Mouse (Mus musculus) liver, embryonic 13.5 days (tissue): Measurements from ENCODE around the gene Gm21992. TPM values are rescaled to one million over a fixed set of nuclear protein-coding genes. Genes with fewer than 3 reads are reported as not detected.
A peak's percentile ranks its signal among the peaks of the same experiment; 100 is the strongest.
"Not testable (repeated sequence)": the region's sequence is repeated elsewhere in the genome, so short reads cannot be mapped to it uniquely, and the experiment has no call there.

ENCODE experiments used
- ATAC-seq: fragments of 200-750 bp; cut with Nextera tagmentation; 2 replicates; pipeline ENCODE4 v1.8.0; 2017; ENCODE audit warnings: low read depth, mild to moderate bottlenecking, moderate number of reproducible peaks, moderate library complexity
- DNase-seq: peaks from one replicate; pipeline ENCODE4 v3.0.0; 2022
- H3K27ac ChIP-seq: fragments of 300-500 bp; sonication (generic); 2 replicates; pipeline ENCODE4 v1.5.1; 2015; ENCODE audit warnings: moderate library complexity, mild to moderate bottlenecking, inconsistent platforms
- H3K27me3 ChIP-seq: fragments of 300-500 bp; sonication (generic); 2 replicates; pipeline ENCODE4 v1.6.1; 2015; ENCODE audit warnings: mild to moderate bottlenecking, inconsistent platforms
- H3K36me3 ChIP-seq: fragments of 300-500 bp; sonication (generic); 2 replicates; pipeline ENCODE4 v1.6.1; 2015; ENCODE audit warnings: mild to moderate bottlenecking, inconsistent platforms
- H3K4me1 ChIP-seq: fragments of 300-500 bp; sonication (generic); replicated peaks from 2 replicates; pipeline ENCODE4 v1.6.1; 2015; ENCODE audit warnings: inconsistent platforms
- H3K4me2 ChIP-seq: fragments of 300-500 bp; sonication (generic); 2 replicates; pipeline ENCODE4 v1.6.1; 2015; ENCODE audit warnings: inconsistent platforms, mild to moderate bottlenecking, moderate library complexity
- H3K4me3 ChIP-seq: fragments of 300-500 bp; sonication (generic); replicated peaks from 2 replicates; pipeline ENCODE4 v1.5.1; 2015; ENCODE audit warnings: mild to moderate bottlenecking, inconsistent platforms
- H3K9ac ChIP-seq: fragments of 300-500 bp; sonication (generic); 2 replicates; pipeline ENCODE4 v1.6.1; 2015; ENCODE audit warnings: mild to moderate bottlenecking, inconsistent platforms
- H3K9me3 ChIP-seq: fragments of 300-500 bp; sonication (generic); replicated peaks from 2 replicates; pipeline ENCODE4 v1.6.1; 2016; ENCODE audit warnings: inconsistent platforms
- WGBS: fragments of 180-500 bp; shearing (Covaris S2); methylation state at CpG from one replicate; pipeline ENCODE4 v1.1.7; 2015; ENCODE audit not compliant: insufficient replicate concordance; 5-methylcytosine and 5-hydroxymethylcytosine counted together
- polyA plus RNA-seq: library from polyadenylated mRNA; unstranded; fragments of >200 nt; fragmentation: Nextera tagmentation; extraction: Ambion mirVana; gene quantifications from 2 replicates; pipeline ENCODE4 v1.2.1, GENCODE M21; 2015

Gm21992 gene
- polyA plus RNA-seq, 1 experiment from 2014 or later: 18.5 TPM

DNA sequence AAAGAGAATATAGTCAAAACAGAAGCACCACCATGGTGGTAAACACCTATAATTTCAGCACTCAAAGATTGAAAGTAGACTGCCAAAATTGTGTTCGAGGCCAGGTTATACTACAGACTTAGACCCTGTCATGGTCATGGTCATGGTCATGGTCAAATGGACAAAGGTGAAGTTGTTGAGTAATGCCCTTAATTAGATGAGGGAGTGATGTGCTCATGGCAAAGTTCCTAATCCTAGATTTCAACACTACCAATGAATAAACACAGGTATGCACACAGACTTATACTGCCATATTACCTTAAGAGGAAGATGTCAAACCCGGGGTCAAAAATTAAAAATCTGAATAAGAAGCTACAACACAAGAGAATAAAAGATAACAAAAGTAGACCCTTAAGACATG, 25.1 kb downstream of the Gm21992 start:
- Histone ChIP-seq H3K27ac (no peak overlapping the region), H3K36me3 (peaks cover 95% of the 10 kb centered on the region)

DNA sequence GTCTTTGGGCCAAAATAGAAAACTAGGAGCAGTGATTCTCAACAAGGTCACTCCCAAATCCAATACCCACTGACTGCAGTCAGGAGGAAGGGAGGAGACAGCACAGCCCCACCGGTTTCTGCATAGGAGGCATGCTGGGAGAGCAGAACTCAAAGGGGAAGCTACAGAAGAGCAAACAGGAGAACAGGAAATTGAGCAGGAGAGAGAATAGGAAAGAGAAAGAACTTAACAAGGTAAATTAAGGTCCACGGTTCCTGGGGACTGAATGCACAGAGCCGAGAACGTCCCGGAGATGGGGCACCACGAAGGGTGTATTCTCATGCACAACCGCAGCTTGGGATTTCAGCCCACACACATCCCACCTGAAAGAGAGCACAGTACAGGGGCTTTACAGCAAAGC, 26.2 kb downstream of the Gm21992 start:
- H3K4me3 ChIP-seq: no peak overlapping the region
- DNase-seq (no peak), ATAC-seq (no peak)
- no peaks in the 10 kb centered on the region for H3K27me3 ChIP-seq
- H3K9ac ChIP-seq: no peak overlapping the region
- H3K9me3 ChIP-seq: no peaks in the 10 kb centered on the region
- H3K27ac ChIP-seq: no peak overlapping the region
- H3K4me2 ChIP-seq: no peak overlapping the region
- WGBS: 82% methylated on average over 7 of the region's 7 CpGs
- H3K36me3 ChIP-seq: peaks cover 93% of the 10 kb centered on the region
- H3K4me1 ChIP-seq: peaks cover 25% of the 10 kb centered on the region

More for the DNA sequence above, 25.1 kb downstream of the Gm21992 start:
- no peak for ATAC-seq
- 91% methylated on average over 2 of the region's 2 CpGs for WGBS
- Histone ChIP-seq H3K27me3 (no peaks in the 10 kb centered on the region), H3K9me3 (no peaks in the 10 kb centered on the region), H3K4me1 (peaks cover 36% of the 10 kb centered on the region), H3K9ac (no peak overlapping the region), H3K4me3 (no peak overlapping the region), H3K4me2 (no peak overlapping the region)
- no peak for DNase-seq

DNA sequence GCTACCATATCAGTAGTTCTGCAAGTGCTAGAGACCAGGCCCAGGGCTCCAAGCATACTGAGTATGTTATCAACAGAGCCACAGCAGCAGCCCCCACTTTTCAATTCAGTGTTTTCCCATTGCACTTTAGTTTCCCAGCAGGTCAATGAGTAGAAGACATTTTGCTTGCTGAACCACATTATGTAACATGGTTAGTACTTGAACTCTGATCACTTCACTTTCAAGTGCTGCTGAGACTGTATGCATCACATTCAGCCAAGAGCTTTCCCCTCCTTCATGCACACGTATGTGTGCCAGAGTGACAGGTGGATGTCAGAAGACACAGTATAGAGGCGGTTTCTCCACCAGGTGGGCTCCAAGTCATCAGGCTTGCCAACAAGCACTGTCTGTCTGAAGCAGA, 28.5 kb downstream of the Gm21992 start:
- no peak for DNase-seq
- no peak overlapping the region for H3K4me2 ChIP-seq
- H3K36me3 ChIP-seq: peaks cover 92% of the 10 kb centered on the region
- no peaks in the 10 kb centered on the region for H3K9me3 ChIP-seq
- no peaks in the 10 kb centered on the region for H3K27me3 ChIP-seq
- no peak overlapping the region for H3K27ac ChIP-seq
- H3K9ac ChIP-seq: no peak overlapping the region
- ATAC-seq: no peak
- H3K4me3 ChIP-seq: no peak overlapping the region
- WGBS: 95% methylated on average over 2 of the region's 2 CpGs
- H3K4me1 ChIP-seq: peaks cover 22% of the 10 kb centered on the region

GRCm38 (mm10) chr19:4772785-4773184, 38.6 kb downstream of the Gm21992 start:
- no peaks in the 10 kb centered on the region for H3K4me1 ChIP-seq
- 80% methylated on average over 3 of the region's 3 CpGs for WGBS
- no peak for ATAC-seq
- H3K36me3 ChIP-seq: peaks cover 93% of the 10 kb centered on the region
- no peaks in the 10 kb centered on the region for H3K27me3 ChIP-seq
- H3K4me3 ChIP-seq: no peak overlapping the region
- H3K9ac ChIP-seq: no peak overlapping the region
- H3K4me2 ChIP-seq: no peak overlapping the region
- no peak for DNase-seq
- H3K27ac ChIP-seq: no peak overlapping the region
- H3K9me3 ChIP-seq: no peaks in the 10 kb centered on the region

- Histone ChIP-seq H3K9ac (no peak overlapping the region), H3K27me3 (no peaks in the 10 kb centered on the region), H3K27ac (no peak overlapping the region), H3K4me2 (no peak overlapping the region), H3K4me1 (peaks cover 4% of the 10 kb centered on the region; the same call in 1 of the 2 replicates), H3K9me3 (no peaks in the 10 kb centered on the region), H3K4me3 (no peak overlapping the region), H3K36me3 (peaks cover 91% of the 10 kb centered on the region)
- ATAC-seq (no peak), DNase-seq (no peak)
- 92% methylated on average over 8 of the region's 12 CpGs for WGBS
Observed at GRCm38 (mm10) chr19:4767507-4768148, 43.8 kb downstream of the Gm21992 start.

- DNase-seq: no peak
- WGBS: 66% methylated on average over 1 of the region's 1 CpGs
- H3K9ac ChIP-seq: no peak overlapping the region
Observed at GRCm38 (mm10) chr19:4762876-4763275, 48.5 kb downstream of the Gm21992 start.

DNA sequence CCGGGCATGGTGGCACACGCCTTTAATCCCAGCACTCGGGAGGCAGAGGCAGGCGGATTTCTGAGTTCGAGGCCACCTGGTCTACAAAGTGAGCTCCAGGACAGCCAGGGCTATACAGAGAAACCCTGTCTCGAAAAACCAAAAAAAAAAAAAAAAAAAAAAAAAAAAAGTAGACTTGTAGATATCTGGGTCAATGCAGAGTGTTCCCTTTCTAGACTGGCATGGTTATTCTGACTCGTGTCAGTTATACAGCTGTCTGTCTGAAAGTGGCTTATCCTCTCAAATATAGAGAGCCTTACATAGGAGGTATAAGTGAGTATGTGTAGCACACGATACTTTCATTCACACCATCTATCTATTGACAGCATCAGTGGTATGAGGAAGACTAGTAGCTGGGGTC, 50.9 kb downstream of the Gm21992 start:
- not testable (repeated sequence) for DNase-seq, H3K9ac ChIP-seq, H3K27ac ChIP-seq, H3K4me2 ChIP-seq, H3K4me3 ChIP-seq, ATAC-seq, H3K27me3 ChIP-seq, H3K9me3 ChIP-seq
- WGBS: 79% methylated on average over 8 of the region's 8 CpGs
- Histone ChIP-seq H3K36me3 (peaks cover 47% of the 10 kb centered on the region), H3K4me1 (peaks cover 25% of the 10 kb centered on the region)

More at GRCm38 (mm10) chr19:4762876-4763275, 48.5 kb downstream of the Gm21992 start:
- no peaks in the 10 kb centered on the region for H3K27me3 ChIP-seq
- no peak for ATAC-seq
- no peak overlapping the region for H3K27ac ChIP-seq
- H3K9me3 ChIP-seq: no peaks in the 10 kb centered on the region
- H3K4me3 ChIP-seq: no peak overlapping the region
- H3K4me2 ChIP-seq: no peak overlapping the region
- peaks cover 13% of the 10 kb centered on the region for H3K4me1 ChIP-seq
- H3K36me3 ChIP-seq: peaks cover 63% of the 10 kb centered on the region

DNA sequence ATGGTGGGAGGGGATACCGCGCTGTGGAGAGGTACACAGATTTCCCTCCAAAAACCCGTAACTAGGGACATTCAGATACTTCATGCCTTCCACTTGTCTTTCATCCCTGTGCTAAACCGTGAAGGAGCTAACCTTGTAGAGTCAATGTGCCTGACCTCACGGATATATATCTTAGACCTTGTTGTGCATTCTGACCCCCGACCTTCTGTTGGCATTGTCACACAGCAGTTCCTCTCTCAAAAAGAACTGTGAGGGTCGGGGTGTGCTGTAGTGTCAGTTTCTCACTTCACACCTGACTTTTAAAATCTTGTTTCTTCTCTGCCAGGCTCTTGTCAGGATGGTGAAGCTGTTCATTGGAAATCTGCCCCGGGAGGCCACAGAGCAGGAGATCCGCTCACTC, 54.5 kb downstream of the Gm21992 start:
- H3K4me2 ChIP-seq: peak overlapping the region; percentile 83
- peaks cover 15% of the 10 kb centered on the region for H3K36me3 ChIP-seq
- 13% methylated on average over 9 of the region's 9 CpGs for WGBS
- H3K27me3 ChIP-seq: no peaks in the 10 kb centered on the region
- no peak for ATAC-seq
- no peak for DNase-seq
- peaks cover 25% of the 10 kb centered on the region for H3K4me1 ChIP-seq
- no peaks in the 10 kb centered on the region for H3K9me3 ChIP-seq
- H3K4me3 ChIP-seq: peak overlapping the region; percentile 80
- peak overlapping the region; percentile 82 for H3K9ac ChIP-seq
- peak overlapping the region; percentile 84; the same call in 1 of the 2 replicates for H3K27ac ChIP-seq

GRCm38 (mm10) chr19:4756193-4756911, 55.1 kb downstream of the Gm21992 start, which contains the start of gene Rbm4b:
Gene Rbm4b, plus strand, starts transcription at chr19:4756497.
- Histone ChIP-seq H3K4me2 (peak within 1 kb of the TSS; percentile 83), H3K4me1 (peaks cover 25% of the 10 kb centered on the region), H3K27me3 (no peaks in the 10 kb centered on the region), H3K36me3 (peaks cover 11% of the 10 kb centered on the region), H3K9me3 (no peaks in the 10 kb centered on the region), H3K9ac (peak within 1 kb of the TSS; percentile 82), H3K27ac (peak within 1 kb of the TSS; percentile 84), H3K4me3 (peak within 1 kb of the TSS; percentile 80)
- DNase-seq (peak; percentile 90), ATAC-seq (peak; percentile 93)
- under 1% methylated on average over 65 of the region's 65 CpGs for WGBS

DNA sequence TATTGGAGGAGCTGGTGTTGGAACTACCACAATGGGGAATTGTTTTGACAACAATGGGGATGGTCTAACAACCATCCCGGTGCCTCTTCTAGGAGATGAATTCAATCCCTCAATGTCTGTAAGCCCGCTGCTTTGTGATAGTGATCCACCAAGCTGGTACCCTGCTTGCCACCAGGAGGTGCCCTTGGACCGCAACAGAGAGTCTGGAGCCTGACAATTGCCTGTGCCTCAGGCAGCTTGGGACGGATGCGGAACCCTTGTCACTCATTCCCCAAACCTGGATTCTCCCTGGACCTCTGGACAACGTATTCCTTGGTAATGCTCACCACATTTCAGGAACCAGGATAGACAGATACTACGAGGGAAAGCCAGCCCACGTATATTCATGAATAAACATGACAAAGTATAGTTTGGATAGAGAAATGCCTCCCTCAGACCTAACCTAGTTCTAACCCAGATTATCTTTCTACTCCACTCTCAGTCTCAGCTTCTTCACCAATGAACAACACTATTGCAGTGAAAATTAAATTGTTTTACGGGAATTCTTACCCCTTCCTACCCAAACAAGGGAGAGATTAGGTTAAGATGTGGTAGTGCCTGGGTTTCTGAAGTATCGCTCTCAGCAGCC, 55.7 kb downstream of the Gm21992 start:
- WGBS: 1% methylated on average over 10 of the region's 10 CpGs
- H3K4me2 ChIP-seq: peak overlapping the region; percentile 83
- no peaks in the 10 kb centered on the region for H3K27me3 ChIP-seq
- H3K9me3 ChIP-seq: no peaks in the 10 kb centered on the region
- peak overlapping the region; percentile 82 for H3K9ac ChIP-seq
- ATAC-seq (peak; percentile 70), DNase-seq (peak; percentile 82)
- H3K4me3 ChIP-seq: peak overlapping the region; percentile 80
- peaks cover 25% of the 10 kb centered on the region for H3K4me1 ChIP-seq
- H3K36me3 ChIP-seq: peaks cover 11% of the 10 kb centered on the region
- peak overlapping the region; percentile 84 for H3K27ac ChIP-seq

GRCm38 (mm10) chr19:4749975-4750374, 61.4 kb downstream of the Gm21992 start:
- no peaks in the 10 kb centered on the region for H3K27me3 ChIP-seq
- H3K36me3 ChIP-seq: no peaks in the 10 kb centered on the region
- no peaks in the 10 kb centered on the region; the same call in 1 of the 2 replicates for H3K4me1 ChIP-seq
- no peak overlapping the region for H3K4me3 ChIP-seq
- H3K27ac ChIP-seq: no peak overlapping the region
- no peaks in the 10 kb centered on the region for H3K9me3 ChIP-seq
- no peak overlapping the region for H3K9ac ChIP-seq
- 65% methylated on average over 6 of the region's 6 CpGs for WGBS
- H3K4me2 ChIP-seq: no peak overlapping the region
- DNase-seq: no peak
- no peak for ATAC-seq
